Mouse (Mus musculus) liver, embryonic 14.5 days (tissue): Measurements from ENCODE around the gene Tmem190. TPM values are rescaled to one million over a fixed set of nuclear protein-coding genes. Genes with fewer than 3 reads are reported as not detected.

Experiments used
- ATAC-seq: fragments of 200-750 bp; cut with Nextera tagmentation; 2 replicates; pipeline ENCODE4 v1.8.0; 2017; ENCODE audit warnings: moderate number of reproducible peaks, mild to moderate bottlenecking, moderate library complexity; ENCODE audit not compliant: insufficient read depth
- DNase-seq, 3 experiments: peaks; one replicate each; pipeline ENCODE4 v3.0.0-alpha.2; 2012 to 2013; ENCODE audit warnings: low read depth in 3 of 3, low spot score in 3 of 3
- H3K27ac ChIP-seq: fragments of 300-500 bp; sonication (generic); 2 replicates; pipeline ENCODE4 v1.5.1; 2014; ENCODE audit warnings: moderate library complexity, mild to moderate bottlenecking, control low read depth, inconsistent platforms
- H3K27me3 ChIP-seq: fragments of 300-500 bp; sonication (generic); 2 replicates; pipeline ENCODE4 v1.6.1; 2014; ENCODE audit warnings: mild to moderate bottlenecking, low read length, moderate library complexity; ENCODE audit not compliant: control insufficient read depth, insufficient read depth
- H3K36me3 ChIP-seq: fragments of 300-500 bp; sonication (generic); replicated peaks from 2 replicates; pipeline ENCODE4 v1.6.1; 2014; ENCODE audit warnings: low read depth; ENCODE audit not compliant: control insufficient read depth, insufficient read depth
- H3K4me1 ChIP-seq, 2 experiments: fragments of 200-500 bp in 1 of 2; fragments of 300-500 bp in 1 of 2; sonication (generic) in 1 of 2; replicated peaks; 2 replicates each; pipeline ENCODE4 v1.6.1; 2012 to 2014; ENCODE audit warnings: antibody characterized with exemption in 1 of 2, inconsistent platforms in 1 of 2, low read length in 1 of 2; ENCODE audit not compliant: control insufficient read depth in 2 of 2, insufficient read depth in 2 of 2
- H3K4me2 ChIP-seq: fragments of 300-500 bp; sonication (generic); 2 replicates; pipeline ENCODE4 v1.6.1; 2014; ENCODE audit warnings: low read depth, mild to moderate bottlenecking, control low read depth, moderate library complexity
- H3K4me3 ChIP-seq, 2 experiments: fragments of 200-500 bp in 1 of 2; fragments of 300-500 bp in 1 of 2; sonication (generic) in 1 of 2; 2 replicates each; pipeline ENCODE4 v1.5.1; 2012 to 2014; ENCODE audit warnings: low read depth in 2 of 2, low read length in 2 of 2, mild to moderate bottlenecking in 2 of 2, control low read depth in 1 of 2, inconsistent platforms in 1 of 2, moderate library complexity in 1 of 2; ENCODE audit not compliant: insufficient read depth in 1 of 2
- H3K9ac ChIP-seq: fragments of 300-500 bp; sonication (generic); replicated peaks from 2 replicates; pipeline ENCODE4 v1.6.1; 2014; ENCODE audit warnings: mild to moderate bottlenecking, control low read depth, moderate library complexity
- H3K9me3 ChIP-seq: fragments of 300-500 bp; sonication (generic); 2 replicates; pipeline ENCODE4 v1.6.1; 2016; ENCODE audit warnings: low read length, mixed read lengths; ENCODE audit not compliant: control insufficient read depth
- CTCF ChIP-seq: IDR thresholded peaks from 2 replicates; pipeline ENCODE4 v1.5.1; 2016; ENCODE audit warnings: antibody characterized with exemption, low read depth, control low read depth
- EP300 ChIP-seq: IDR thresholded peaks from 2 replicates; pipeline ENCODE4 v1.6.1; 2016; ENCODE audit warnings: antibody characterized with exemption, low read depth
- WGBS: fragments of 180-500 bp; shearing (Covaris S2); extraction: QIAGEN DNeasy Blood & Tissue Kit; methylation state at CpG from one replicate; pipeline ENCODE4 v1.1.7; 2014; ENCODE audit not compliant: insufficient replicate concordance; 5-methylcytosine and 5-hydroxymethylcytosine counted together
- polyA plus RNA-seq, 2 experiments: library from polyadenylated mRNA; depleted of rRNA in 1 of 2; stranded (reverse) in 1 of 2; unstranded in 1 of 2; fragments of >200 nt; fragmentation: Nextera tagmentation in 1 of 2; extraction: Ambion mirVana in 1 of 2; gene quantifications; 2 replicates each; pipeline versions ENCODE4 v1.2.1 to v1.2.3; 2012 to 2014

The Tmem190 gene
- polyA plus RNA-seq, 2 experiments: not detected

GRCm38 (mm10) chr7:4751971-4752820 is 30.5 kb upstream of the Tmem190 start:
- Histone ChIP-seq H3K4me3 (peak overlapping the region; percentile 60 to 75), H3K4me1 (peaks cover 42 to 44% of the 10 kb centered on the region in 2 experiments), H3K27me3 (no peaks in the 10 kb centered on the region), H3K4me2 (peak overlapping the region; percentile 63), H3K9me3 (no peaks in the 10 kb centered on the region), H3K27ac (peak overlapping the region; percentile 71), H3K9ac (peak overlapping the region; percentile 58), H3K36me3 (no peaks in the 10 kb centered on the region; the same call in 1 of the 2 replicates)
- WGBS: 3% methylated on average over 30 of the region's 30 CpGs
- DNase-seq: peak in 2 of 3 experiments; percentile 57 to 73
- no peak for TF ChIP-seq EP300
- ATAC-seq: peak; percentile 80

- H3K4me2 ChIP-seq: peak within 1 kb of the TSS; percentile 63
- H3K4me1 ChIP-seq: peaks cover 36% of the 10 kb centered on the region in 2 experiments
- H3K9ac ChIP-seq: peak within 1 kb of the TSS; percentile 58
- H3K9me3 ChIP-seq: no peaks in the 10 kb centered on the region
- TF ChIP-seq CTCF (peak; percentile 19), EP300 (no peak)
- WGBS: 4% methylated on average over 24 of the region's 24 CpGs
- peak; percentile 83 for ATAC-seq
- no peaks in the 10 kb centered on the region; the same call in 1 of the 2 replicates for H3K36me3 ChIP-seq
- peak; percentile 86 to 91 (median 87) for DNase-seq
- peak within 1 kb of the TSS; percentile 71 for H3K27ac ChIP-seq
- peak within 1 kb of the TSS; percentile 60 to 75 for H3K4me3 ChIP-seq
- H3K27me3 ChIP-seq: no peaks in the 10 kb centered on the region
Observed at GRCm38 (mm10) chr7:4752821-4753570, 29.7 kb upstream of the Tmem190 start, which contains the start of gene Cox6b2. TSS of gene Cox6b2 (minus strand) at chr7:4753094.

- Histone ChIP-seq H3K4me2 (no peak overlapping the region), H3K9ac (no peak overlapping the region)
- 19% methylated on average over 1 of the region's 1 CpGs for WGBS
Observed at GRCm38 (mm10) chr7:4759670-4760069, 23.1 kb upstream of the Tmem190 start.

GRCm38 (mm10) chr7:4764946-4765710 is 17.6 kb upstream of the Tmem190 start:
- Histone ChIP-seq H3K4me1 (no peaks in the 10 kb centered on the region), H3K9me3 (no peaks in the 10 kb centered on the region), H3K9ac (no peak overlapping the region), H3K4me3 (no peak overlapping the region), H3K27ac (no peak overlapping the region), H3K36me3 (no peaks in the 10 kb centered on the region), H3K27me3 (peaks cover 7% of the 10 kb centered on the region), H3K4me2 (no peak overlapping the region)
- 25% methylated on average over 4 of the region's 4 CpGs for WGBS
- ATAC-seq (no peak), DNase-seq (no peak)
- no peak for TF ChIP-seq CTCF
- no peak for TF ChIP-seq EP300

More at GRCm38 (mm10) chr7:4759670-4760069, 23.1 kb upstream of the Tmem190 start:
- no peak overlapping the region for H3K4me3 ChIP-seq
- ATAC-seq (no peak), DNase-seq (no peak)
- H3K9me3 ChIP-seq: no peaks in the 10 kb centered on the region
- H3K4me1 ChIP-seq: no peaks in the 10 kb centered on the region
- TF ChIP-seq EP300: no peak
- no peak for TF ChIP-seq CTCF
- H3K27ac ChIP-seq: no peak overlapping the region
- no peaks in the 10 kb centered on the region for H3K27me3 ChIP-seq
- H3K36me3 ChIP-seq: no peaks in the 10 kb centered on the region
